Mouse (Mus musculus) ES-E14 (cell line): Measurements from ENCODE around the gene Lrrn2. TPM values are rescaled to one million over a fixed set of nuclear protein-coding genes. Genes with fewer than 3 reads are reported as not detected.

ENCODE experiments used
- DNase-seq: peaks from one replicate; pipeline ENCODE4 v3.0.0-alpha.2; 2013; ENCODE audit warnings: low read depth, low spot score
- H3K27ac ChIP-seq: 2 replicates; pipeline ENCODE4 v1.5.1; 2012; ENCODE audit warnings: low read depth, mild to moderate bottlenecking, low read length, moderate library complexity, mixed read lengths; ENCODE audit not compliant: poor library complexity, insufficient read depth, severe bottlenecking
- H3K36me3 ChIP-seq: 2 replicates; pipeline ENCODE4 v1.6.1; 2012; ENCODE audit warnings: mild to moderate bottlenecking, low read length, moderate library complexity, mixed read lengths; ENCODE audit not compliant: control insufficient read depth, poor library complexity, insufficient read depth, severe bottlenecking
- H3K4me1 ChIP-seq, 2 experiments: fragments of 150-350 bp in 1 of 2; sonication (generic) in 1 of 2; 2 replicates each; pipeline ENCODE4 v1.6.1; 2012; ENCODE audit warnings: low read length in 2 of 2, mild to moderate bottlenecking in 1 of 2, mixed read lengths in 1 of 2; ENCODE audit not compliant: control insufficient read depth in 2 of 2, insufficient read depth in 2 of 2, poor library complexity in 1 of 2
- H3K4me3 ChIP-seq, 2 experiments: fragments of 150-350 bp in 1 of 2; sonication (generic) in 1 of 2; 2 replicates each; pipeline ENCODE4 v1.5.1; 2012; ENCODE audit warnings: low read length in 2 of 2, low read depth in 1 of 2, mild to moderate bottlenecking in 1 of 2, mixed read lengths in 1 of 2; ENCODE audit not compliant: insufficient read depth in 1 of 2, poor library complexity in 1 of 2, severe bottlenecking in 1 of 2
- H3K9ac ChIP-seq: 2 replicates; pipeline ENCODE4 v1.6.1; 2012; ENCODE audit warnings: low read depth, mild to moderate bottlenecking, low read length, mixed read lengths; ENCODE audit not compliant: poor library complexity, insufficient read depth, severe bottlenecking
- H3K9me3 ChIP-seq: fragments of 150-350 bp; sonication (generic); 2 replicates; pipeline ENCODE4 v1.6.1; 2012; ENCODE audit warnings: low read depth, mild to moderate bottlenecking, low read length; ENCODE audit not compliant: control insufficient read depth, insufficient read depth
- CHD2 ChIP-seq: IDR thresholded peaks from 2 replicates; pipeline ENCODE4 v1.6.1; 2014; ENCODE audit warnings: mild to moderate bottlenecking, low read depth, low read length, inconsistent platforms
- HCFC1 ChIP-seq: IDR thresholded peaks from 2 replicates; pipeline ENCODE4 v1.6.1; 2012; ENCODE audit warnings: low read length, inconsistent platforms, borderline replicate concordance; ENCODE audit not compliant: insufficient read depth
- MAFK ChIP-seq: IDR thresholded peaks from 2 replicates; pipeline ENCODE4 v1.6.1; 2014; ENCODE audit warnings: mild to moderate bottlenecking, low read depth, low read length, inconsistent platforms; ENCODE audit not compliant: insufficient read depth
- ZC3H11A ChIP-seq: IDR thresholded peaks from 2 replicates; pipeline ENCODE4 v1.6.1; 2012; ENCODE audit warnings: low read depth, mild to moderate bottlenecking, inconsistent platforms, low read length, borderline replicate concordance
- ZNF384 ChIP-seq: IDR thresholded peaks from 2 replicates; pipeline ENCODE4 v1.6.1; 2012; ENCODE audit warnings: low read depth, low read length, inconsistent platforms
- in situ Hi-C, 2 experiments: fragments of 600-800 bp; cut with MboI; formaldehyde crosslinking; loops; one replicate each; pipeline ENCODE4 v1.15.1; 2025; ENCODE audit warnings: low sequenced_read_pairs in 2 of 2, inconsistent platforms in 1 of 2; ENCODE audit not compliant: unreplicated experiment in 2 of 2
- total RNA-seq: library from RNA; depleted of rRNA; stranded (reverse); fragments of 300-350 nt; gene quantifications from 2 replicates; pipeline ENCODE4 v1.2.3, GENCODE M21; 2012; rRNA removed

Gene Lrrn2
- 3.0 and 3.4 TPM in 2 replicates for total RNA-seq

DNA sequence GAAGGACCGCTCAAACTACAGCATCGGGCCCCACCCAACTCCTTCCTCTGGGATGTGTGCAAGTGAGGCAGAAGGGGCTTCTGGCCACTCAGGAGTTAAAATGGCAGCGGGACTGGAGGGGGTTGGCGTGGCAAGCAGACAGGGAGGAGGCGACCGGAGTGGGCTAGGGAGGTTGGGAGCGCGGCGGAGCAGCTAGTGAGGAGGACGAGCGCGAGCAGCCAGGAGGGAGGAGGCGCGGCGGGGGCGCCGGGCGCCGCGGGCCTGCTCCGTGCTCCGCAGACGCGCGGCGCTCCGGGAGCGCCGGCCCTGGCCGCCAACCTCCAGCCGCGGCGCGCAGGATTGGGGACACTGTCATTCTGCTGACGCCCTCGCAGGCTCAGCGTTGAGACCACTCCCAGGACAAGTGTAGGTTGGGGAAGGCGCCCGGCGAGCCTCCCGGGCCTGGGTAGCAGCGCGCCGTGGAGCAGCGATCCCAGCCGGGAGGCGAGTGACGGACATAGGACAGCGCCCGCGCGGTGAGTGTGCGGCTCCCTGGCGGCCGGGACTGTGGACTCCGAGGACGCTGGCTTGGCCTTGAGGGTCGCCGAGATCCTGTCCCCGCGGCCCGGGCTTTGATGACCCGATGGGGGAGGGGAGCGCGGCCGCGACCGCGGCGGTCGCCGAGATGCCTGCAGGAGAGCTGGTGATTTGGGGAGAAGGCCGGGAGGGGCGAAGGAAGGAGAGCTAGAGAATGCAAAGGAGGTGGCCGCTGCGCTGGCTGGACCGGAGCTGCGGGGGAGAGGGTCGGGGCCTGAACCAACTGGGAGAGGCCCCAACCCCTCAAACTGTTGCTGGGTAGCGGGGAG lies at the start of gene Lrrn2:
TSS of gene Lrrn2 (plus strand) at position 113 of the 845 bp plus-strand sequence.
- no peak for TF ChIP-seq HCFC1
- no peak for TF ChIP-seq CHD2
- TF ChIP-seq ZNF384, result no peak
- TF ChIP-seq MAFK, result no peak
- no peak for TF ChIP-seq ZC3H11A
- Histone ChIP-seq H3K27ac (0 out of 2 replicates have a peak within 1 kb of the TSS, but pooled peaks have one; percentile 2), H3K36me3 (no peaks in the 10 kb centered on the region), H3K9ac (peak within 1 kb of the TSS; percentile 79), H3K4me3 (peak within 1 kb of the TSS; percentile 81), H3K9me3 (no peaks in the 10 kb centered on the region), H3K4me1 (peaks cover 6 to 35% of the 10 kb centered on the region in 2 experiments; a peak in 3 of 4 replicates)
- in situ Hi-C loops, result no loop called here
- DNase-seq, result peak; percentile 24

DNA sequence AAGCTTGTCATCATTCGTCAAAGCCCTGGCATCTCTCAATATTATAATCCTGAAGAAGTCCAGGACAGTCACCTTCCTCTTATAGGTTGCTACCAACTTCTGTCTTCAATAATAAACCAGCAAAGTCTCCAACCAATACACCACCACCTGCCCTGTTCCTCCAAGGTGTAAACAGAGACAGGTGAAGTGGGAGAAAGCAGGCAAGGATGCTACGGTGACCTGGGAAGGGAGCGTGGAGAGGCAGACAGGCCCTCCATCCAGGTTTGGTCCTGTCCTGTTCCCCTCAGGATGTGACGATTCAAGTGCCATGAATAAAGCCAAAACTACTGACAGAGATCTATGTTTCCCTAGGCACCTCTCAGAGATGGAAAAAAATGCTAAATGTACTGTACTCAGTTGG lies 48.1 kb upstream of the Lrrn2 start:
- Histone ChIP-seq H3K4me1 (no peaks in the 10 kb centered on the region), H3K9ac (no peak overlapping the region), H3K9me3 (no peaks in the 10 kb centered on the region), H3K36me3 (no peaks in the 10 kb centered on the region), H3K4me3 (no peak overlapping the region), H3K27ac (no peak overlapping the region)
- TF ChIP-seq HCFC1 (no peak), ZC3H11A (no peak), CHD2 (no peak), MAFK (no peak), ZNF384 (no peak)
- in situ Hi-C loops, result no loop called here
- DNase-seq, result no peak

DNA sequence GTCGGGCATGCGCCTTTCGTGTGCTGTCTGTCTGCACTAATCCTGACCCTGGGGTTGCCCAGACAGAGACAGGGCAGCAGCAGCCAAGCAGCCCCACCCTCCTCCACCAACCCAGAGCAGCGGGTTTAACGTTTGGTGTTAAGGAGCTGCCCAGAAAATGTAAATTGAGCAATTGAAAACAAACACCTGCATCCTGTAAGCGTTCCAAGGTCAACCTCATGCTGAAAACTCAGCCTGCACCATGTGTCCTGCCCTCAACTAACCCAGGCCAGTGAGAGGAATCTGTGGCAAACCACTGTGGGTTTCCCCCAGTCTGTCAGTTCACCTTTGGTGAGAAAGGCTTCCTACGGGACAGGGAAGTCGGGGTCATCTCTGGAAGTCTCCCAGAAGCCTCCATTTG lies 46.0 kb upstream of the Lrrn2 start:
- no peak for DNase-seq
- Histone ChIP-seq H3K9me3 (no peaks in the 10 kb centered on the region), H3K4me1 (no peaks in the 10 kb centered on the region)

DNA sequence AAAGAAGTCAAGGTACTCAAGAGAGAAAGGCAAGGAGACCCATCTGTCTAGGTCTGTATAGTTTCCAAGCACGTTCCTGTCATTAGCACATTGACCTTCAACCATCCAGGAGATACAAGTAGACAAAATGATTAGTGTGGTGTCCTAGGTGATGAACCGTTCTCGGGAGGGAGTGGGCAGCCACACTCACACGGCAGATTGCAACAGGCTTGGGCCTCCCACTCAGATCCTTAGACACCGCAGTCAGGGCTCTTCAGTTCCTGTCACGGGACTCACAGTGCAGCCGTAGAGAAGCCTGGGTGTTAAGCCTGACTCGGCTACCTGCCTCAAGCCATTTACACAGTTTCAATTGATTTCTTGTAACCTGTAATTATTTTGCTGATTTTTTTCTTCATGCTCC lies 43.2 kb upstream of the Lrrn2 start:
- DNase-seq, result no peak
- Histone ChIP-seq H3K4me1 (no peaks in the 10 kb centered on the region), H3K9ac (no peak overlapping the region), H3K27ac (no peak overlapping the region), H3K4me3 (no peak overlapping the region), H3K36me3 (no peaks in the 10 kb centered on the region), H3K9me3 (no peaks in the 10 kb centered on the region)
- no peak for TF ChIP-seq MAFK
- in situ Hi-C loops, result no loop called here

More for the DNA sequence above, 46.0 kb upstream of the Lrrn2 start:
- no peaks in the 10 kb centered on the region for H3K36me3 ChIP-seq
- H3K9ac ChIP-seq, result no peak overlapping the region
- no peak for TF ChIP-seq CHD2
- no peak for TF ChIP-seq HCFC1
- TF ChIP-seq MAFK, result no peak
- TF ChIP-seq ZC3H11A, result no peak
- TF ChIP-seq ZNF384, result no peak
- H3K27ac ChIP-seq, result no peak overlapping the region
- in situ Hi-C loops, result no loop called here
- H3K4me3 ChIP-seq, result no peak overlapping the region

DNA sequence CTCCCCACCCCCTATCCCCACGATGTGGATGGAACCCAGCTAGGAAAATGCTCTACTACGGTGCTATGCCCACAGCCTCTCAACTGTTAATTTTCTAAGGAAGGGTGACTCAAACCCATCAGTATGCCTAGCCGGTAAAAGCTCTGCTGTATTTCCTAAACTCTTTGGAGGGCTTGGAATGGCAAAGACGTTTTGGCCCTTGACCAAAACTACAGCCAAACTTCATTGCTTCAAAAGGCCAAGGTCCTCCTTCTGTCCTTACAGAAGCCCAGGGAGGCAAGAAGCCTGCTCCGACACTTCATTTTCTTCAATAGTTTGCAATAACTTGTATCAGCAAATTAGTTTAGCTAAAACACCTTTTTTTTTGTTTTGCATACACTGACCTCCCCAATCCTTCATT lies 42.4 kb upstream of the Lrrn2 start:
- Histone ChIP-seq H3K4me3 (no peak overlapping the region), H3K27ac (no peak overlapping the region), H3K9ac (no peak overlapping the region), H3K36me3 (no peaks in the 10 kb centered on the region), H3K4me1 (no peaks in the 10 kb centered on the region), H3K9me3 (no peaks in the 10 kb centered on the region)
- TF ChIP-seq ZC3H11A, result no peak
- TF ChIP-seq CHD2, result no peak
- TF ChIP-seq HCFC1, result no peak
- no peak for TF ChIP-seq ZNF384
- no peak for TF ChIP-seq MAFK
- in situ Hi-C loops, result no loop called here
- DNase-seq, result no peak
